Mouse (Mus musculus): ENCODE results near the gene Susd1. TPM values are rescaled to one million over a fixed set of nuclear protein-coding genes. Genes with fewer than 3 reads are reported as not detected.
A peak's percentile ranks its signal among the peaks of the same experiment; 100 is the strongest.

The Susd1 gene
- total and polyA plus RNA-seq, 2 experiments from 2014 or later = 1.6 to 7.9 TPM

GRCm38 (mm10) chr4:59335616-59336438, 102.6 kb downstream of the Susd1 start:
- Histone ChIP-seq H3K4me3 (ENCODE audit: low read depth, low read length) (no peak overlapping the region), H3K4me2 (ENCODE audit: low read depth) (no peak overlapping the region), H3K27ac (ENCODE audit: low read depth, low read length) (no peak overlapping the region), H3K4me1 (ENCODE audit: insufficient read depth) (0 out of 2 replicates have a peak, but pooled peaks cover 5% of the 10 kb centered on the region), H3K9me3 (ENCODE audit: low read length) (no peaks in the 10 kb centered on the region), H3K36me3 (ENCODE audit: insufficient read depth) (no peaks in the 10 kb centered on the region), H3K27me3 (ENCODE audit: insufficient read depth, low read length) (no peaks in the 10 kb centered on the region), H3K9ac (no peak overlapping the region)
- TF ChIP-seq CTCF (IDR thresholded peaks at IDR 0.05; ENCODE audit: low read depth) = no peak
- 47% methylated on average over 9 of the region's 9 CpGs for WGBS
- ATAC-seq = peak; percentile 75
- DNase-seq = peak; percentile 65

DNA sequence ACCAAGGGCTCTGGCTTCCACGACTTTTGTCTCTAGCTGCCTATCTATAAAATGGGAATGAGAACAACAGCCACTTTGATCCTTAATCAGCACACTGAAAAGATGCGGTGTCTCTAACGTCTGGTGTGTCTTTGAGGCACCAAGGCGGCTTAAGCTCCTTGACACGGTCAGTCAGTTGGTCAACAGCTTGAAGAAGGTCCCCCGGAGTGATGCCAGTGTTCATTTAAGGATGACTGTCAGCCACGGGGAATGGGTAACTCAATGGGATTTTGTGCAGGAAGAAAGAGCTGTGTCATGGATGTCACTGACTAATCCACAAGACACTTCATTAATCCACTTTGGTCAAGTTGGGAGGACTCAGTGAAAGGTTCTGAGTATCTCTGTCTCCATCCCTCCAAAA, 103.3 kb downstream of the Susd1 start:
- Histone ChIP-seq H3K36me3 (ENCODE audit: insufficient read depth) (no peaks in the 10 kb centered on the region), H3K4me3 (ENCODE audit: low read depth, low read length) (no peak overlapping the region), H3K27me3 (ENCODE audit: insufficient read depth, low read length) (no peaks in the 10 kb centered on the region), H3K4me1 (ENCODE audit: insufficient read depth) (0 out of 2 replicates have a peak, but pooled peaks cover 5% of the 10 kb centered on the region), H3K9me3 (ENCODE audit: low read length) (no peaks in the 10 kb centered on the region), H3K4me2 (ENCODE audit: low read depth) (no peak overlapping the region), H3K27ac (ENCODE audit: low read depth, low read length) (no peak overlapping the region), H3K9ac (no peak overlapping the region)
- ATAC-seq (no peak), DNase-seq (no peak)
- TF ChIP-seq CTCF (IDR thresholded peaks at IDR 0.05; ENCODE audit: low read depth) = no peak
- WGBS = 51% methylated on average over 7 of the region's 7 CpGs

DNA sequence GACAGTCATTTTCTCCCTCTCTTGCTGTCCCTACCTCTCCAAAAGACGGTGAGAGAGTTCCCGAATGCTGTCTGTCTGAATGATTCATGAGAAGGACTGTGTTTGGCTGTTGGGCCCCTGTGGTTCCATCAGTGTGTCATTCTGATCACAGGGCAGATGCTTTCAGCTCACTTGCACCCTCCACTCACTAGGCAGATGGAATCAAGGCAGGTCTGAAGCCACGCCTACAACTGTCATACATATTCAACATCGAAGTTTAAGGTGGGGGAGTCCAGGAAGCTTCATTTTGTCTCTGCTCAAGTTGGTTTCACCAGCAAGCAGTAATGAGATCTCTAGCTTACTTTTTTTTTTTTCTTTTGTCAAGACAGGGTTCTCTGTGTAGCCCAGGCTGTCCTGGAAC, 104.2 kb downstream of the Susd1 start:
- no peak overlapping the region for H3K4me3 ChIP-seq (ENCODE audit: low read depth, low read length)
- H3K27ac ChIP-seq (ENCODE audit: low read depth, low read length) = no peak overlapping the region
- no peak overlapping the region for H3K9ac ChIP-seq
- H3K4me1 ChIP-seq (ENCODE audit: insufficient read depth) = 0 out of 2 replicates have a peak, but pooled peaks cover 5% of the 10 kb centered on the region
- no peak overlapping the region for H3K4me2 ChIP-seq (ENCODE audit: low read depth)
- TF ChIP-seq CTCF (IDR thresholded peaks at IDR 0.05; ENCODE audit: low read depth) = no peak
- no peak for ATAC-seq
- no peaks in the 10 kb centered on the region for H3K9me3 ChIP-seq (ENCODE audit: low read length)
- no peaks in the 10 kb centered on the region for H3K36me3 ChIP-seq (ENCODE audit: insufficient read depth)
- WGBS = 96% methylated on average over 4 of the region's 4 CpGs
- H3K27me3 ChIP-seq (ENCODE audit: insufficient read depth, low read length) = no peaks in the 10 kb centered on the region
- DNase-seq = no peak

GRCm38 (mm10) chr4:59333424-59333895, 105.0 kb downstream of the Susd1 start:
- Histone ChIP-seq H3K9ac (no peak overlapping the region), H3K36me3 (ENCODE audit: insufficient read depth) (no peaks in the 10 kb centered on the region), H3K9me3 (ENCODE audit: low read length) (no peaks in the 10 kb centered on the region), H3K27ac (ENCODE audit: low read depth, low read length) (no peak overlapping the region), H3K4me2 (ENCODE audit: low read depth) (no peak overlapping the region), H3K4me3 (ENCODE audit: low read depth, low read length) (no peak overlapping the region), H3K4me1 (ENCODE audit: insufficient read depth) (0 out of 2 replicates have a peak, but pooled peaks cover 5% of the 10 kb centered on the region), H3K27me3 (ENCODE audit: insufficient read depth, low read length) (no peaks in the 10 kb centered on the region)
- no peak for TF ChIP-seq CTCF (IDR thresholded peaks at IDR 0.05; ENCODE audit: low read depth)
- no peak for ATAC-seq
- no peak for DNase-seq
- WGBS = 97% methylated on average over 14 of the region's 14 CpGs

DNA sequence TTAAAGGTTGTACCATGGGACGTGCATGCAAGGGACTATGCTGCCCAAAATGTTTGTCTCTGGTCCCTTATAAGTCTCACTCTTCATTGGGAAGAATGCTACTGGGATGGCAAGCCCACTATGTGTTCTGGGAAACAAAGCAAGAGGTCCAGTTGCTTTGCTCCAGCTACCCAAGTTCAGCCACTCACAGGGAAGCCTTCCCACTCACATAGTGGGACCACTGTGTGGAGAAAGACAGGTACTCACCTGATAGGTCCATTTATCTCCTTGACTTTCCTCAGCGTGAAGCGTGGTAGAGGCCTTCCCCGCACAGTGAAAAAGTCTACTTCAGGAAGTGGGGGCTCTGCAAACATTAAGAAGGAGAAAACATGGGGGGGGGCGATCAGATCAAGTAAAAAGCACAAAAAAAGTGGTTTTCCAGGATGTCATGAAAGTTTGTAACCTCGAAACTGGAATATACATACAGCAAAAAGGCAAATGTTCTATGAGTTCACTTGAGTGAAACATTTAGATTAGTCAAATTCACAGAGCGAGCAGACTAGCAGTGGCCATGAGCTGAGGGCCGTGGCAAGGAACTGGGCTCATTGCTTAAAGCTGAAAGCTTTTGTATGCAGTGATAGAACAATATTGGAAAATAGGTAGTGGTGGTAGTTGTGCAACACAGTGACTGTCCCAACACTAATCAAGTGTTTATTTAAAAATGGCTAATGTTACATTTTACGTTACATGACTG, 105.6 kb downstream of the Susd1 start:
- Histone ChIP-seq H3K4me3 (ENCODE audit: low read depth, low read length) (no peak overlapping the region), H3K9ac (no peak overlapping the region), H3K27ac (ENCODE audit: low read depth, low read length) (no peak overlapping the region), H3K36me3 (ENCODE audit: insufficient read depth) (no peaks in the 10 kb centered on the region), H3K4me1 (ENCODE audit: insufficient read depth) (0 out of 2 replicates have a peak, but pooled peaks cover 5% of the 10 kb centered on the region), H3K9me3 (ENCODE audit: low read length) (no peaks in the 10 kb centered on the region), H3K4me2 (ENCODE audit: low read depth) (no peak overlapping the region), H3K27me3 (ENCODE audit: insufficient read depth, low read length) (no peaks in the 10 kb centered on the region)
- ATAC-seq (no peak), DNase-seq (no peak)
- TF ChIP-seq CTCF (IDR thresholded peaks at IDR 0.05; ENCODE audit: low read depth) = no peak
- 95% methylated on average over 9 of the region's 9 CpGs for WGBS

DNA sequence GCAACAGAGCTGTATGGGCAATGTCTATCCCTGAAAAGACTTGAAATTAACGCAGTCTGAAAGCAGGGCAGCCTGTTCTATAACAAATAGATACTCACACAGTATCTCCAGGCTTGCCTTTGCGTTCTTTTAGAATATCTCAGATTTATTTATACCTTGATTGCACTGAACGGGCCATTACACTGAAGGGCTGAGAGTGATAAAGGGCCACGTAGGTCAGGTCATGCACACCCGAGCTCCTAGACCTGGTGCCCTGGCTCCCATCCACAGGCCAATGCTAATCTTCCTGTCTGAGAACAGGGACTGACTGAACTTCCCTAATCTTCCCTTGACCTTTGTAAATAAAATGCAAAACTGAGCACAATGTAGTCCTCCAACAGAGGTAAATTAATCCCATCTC, 106.3 kb downstream of the Susd1 start:
- no peak overlapping the region for H3K27ac ChIP-seq (ENCODE audit: low read depth, low read length)
- no peaks in the 10 kb centered on the region for H3K36me3 ChIP-seq (ENCODE audit: insufficient read depth)
- no peak overlapping the region for H3K4me2 ChIP-seq (ENCODE audit: low read depth)
- no peak overlapping the region for H3K4me3 ChIP-seq (ENCODE audit: low read depth, low read length)
- 63% methylated on average over 5 of the region's 5 CpGs for WGBS
- DNase-seq (no peak), ATAC-seq (0 out of 2 replicates have a peak, but pooled peaks have one; percentile 10)
- no peaks in the 10 kb centered on the region for H3K9me3 ChIP-seq (ENCODE audit: low read length)
- no peak overlapping the region for H3K9ac ChIP-seq
- no peak for TF ChIP-seq CTCF (IDR thresholded peaks at IDR 0.05; ENCODE audit: low read depth)
- H3K4me1 ChIP-seq (ENCODE audit: insufficient read depth) = 0 out of 2 replicates have a peak, but pooled peaks cover 5% of the 10 kb centered on the region
- H3K27me3 ChIP-seq (ENCODE audit: insufficient read depth, low read length) = no peaks in the 10 kb centered on the region

- no peak overlapping the region for H3K9ac ChIP-seq
- DNase-seq = peak; percentile 31
These were observed 106.8 kb downstream of the Susd1 start for GRCm38 (mm10) chr4:59331633-59332032.

More at GRCm38 (mm10) chr4:59331633-59332032, 106.8 kb downstream of the Susd1 start:
- no peaks in the 10 kb centered on the region for H3K9me3 ChIP-seq (ENCODE audit: low read length)
- 0 out of 2 replicates have a peak, but pooled peaks cover 5% of the 10 kb centered on the region for H3K4me1 ChIP-seq (ENCODE audit: insufficient read depth)
- no peak overlapping the region for H3K27ac ChIP-seq (ENCODE audit: low read depth, low read length)
- WGBS = 43% methylated on average over 9 of the region's 9 CpGs
- ATAC-seq = peak; percentile 42
- no peak for TF ChIP-seq CTCF (IDR thresholded peaks at IDR 0.05; ENCODE audit: low read depth)
- no peak overlapping the region for H3K4me2 ChIP-seq (ENCODE audit: low read depth)
- H3K36me3 ChIP-seq (ENCODE audit: insufficient read depth) = no peaks in the 10 kb centered on the region
- H3K4me3 ChIP-seq (ENCODE audit: low read depth, low read length) = no peak overlapping the region
- H3K27me3 ChIP-seq (ENCODE audit: insufficient read depth, low read length) = no peaks in the 10 kb centered on the region

Measured in forebrain, postnatal 0 days (tissue).